Mouse (Mus musculus) brain, embryonic 14.5 days (tissue): ENCODE data around the gene Il18bp.

Experiments used
- CTCF ChIP-seq: fragments of 200-500 bp; IDR thresholded peaks from 2 replicates; pipeline ENCODE4 v1.5.1; 2012; ENCODE audit warnings: inconsistent platforms, mild to moderate bottlenecking, moderate library complexity, borderline replicate concordance; ENCODE audit not compliant: insufficient read depth, insufficient read length; ENCODE audit errors: extremely low read depth
- POLR2A ChIP-seq: fragments of 200-500 bp; IDR thresholded peaks from 2 replicates; pipeline ENCODE4 v1.6.1; 2012; ENCODE audit warnings: mild to moderate bottlenecking, inconsistent platforms, borderline replicate concordance; ENCODE audit not compliant: poor library complexity, insufficient read depth, insufficient read length, severe bottlenecking; ENCODE audit errors: extremely low read depth

- TF ChIP-seq CTCF = peak; percentile 95
- TF ChIP-seq POLR2A = no peak
Observed at GRCm38 (mm10) chr7:101998194-101998927, 20.1 kb downstream of the Il18bp start.
